Mouse (Mus musculus): ENCODE data around the gene Mansc1. TPM values are rescaled to one million over a fixed set of nuclear protein-coding genes. Genes with fewer than 3 reads are reported as not detected.
A peak's percentile ranks its signal among the peaks of the same experiment; 100 is the strongest.

Mansc1 gene
- polyA plus RNA-seq, 1 experiment from 2014 or later = 0.72 TPM

- no peak overlapping the region for H3K4me2 ChIP-seq (ENCODE audit: low read depth)
- H3K36me3 ChIP-seq (ENCODE audit: control insufficient read depth, insufficient read depth, low read length) = no peaks in the 10 kb centered on the region
- H3K27me3 ChIP-seq (ENCODE audit: control insufficient read depth, insufficient read depth, low read length) = no peaks in the 10 kb centered on the region
- no peak for ATAC-seq (ENCODE audit: insufficient read depth, low FRiP score, low TSS enrichment)
- H3K4me1 ChIP-seq (ENCODE audit: control insufficient read depth, insufficient read depth, low read length) = no peaks in the 10 kb centered on the region
- no peak overlapping the region for H3K27ac ChIP-seq (ENCODE audit: low read depth, low read length)
- no peak overlapping the region for H3K9ac ChIP-seq (ENCODE audit: low read length)
- WGBS = 89% methylated on average over 9 of the region's 9 CpGs
- H3K4me3 ChIP-seq (ENCODE audit: low read depth, low read length) = no peak overlapping the region
- no peaks in the 10 kb centered on the region for H3K9me3 ChIP-seq (ENCODE audit: control insufficient read depth, low read length)
- DNase-seq (ENCODE audit: low spot score) = no peak
Measured at GRCm38 (mm10) chr6:134665817-134666216, 33.5 kb upstream of the Mansc1 start.

DNA sequence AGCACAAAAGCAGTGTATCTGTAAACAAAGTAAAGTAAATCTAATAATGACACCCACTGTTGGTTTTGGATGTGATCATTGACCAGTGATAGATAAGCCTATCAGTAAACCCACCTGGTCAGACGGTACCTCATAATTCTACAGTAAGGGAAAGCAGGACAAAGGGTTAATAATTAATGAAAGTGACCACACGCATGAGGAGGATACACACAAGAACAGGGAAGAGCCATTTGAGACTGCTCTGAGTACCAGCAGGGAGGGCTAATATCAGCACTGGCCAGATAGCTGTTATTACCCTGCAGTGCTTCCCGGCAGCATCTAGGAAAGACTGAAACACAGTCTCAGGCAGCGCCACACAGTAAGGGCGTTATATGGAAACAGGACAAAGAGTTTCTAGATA, 32.3 kb upstream of the Mansc1 start:
- H3K9ac ChIP-seq (ENCODE audit: low read length) = no peak overlapping the region
- no peaks in the 10 kb centered on the region for H3K9me3 ChIP-seq (ENCODE audit: control insufficient read depth, low read length)
- H3K27ac ChIP-seq (ENCODE audit: low read depth, low read length) = no peak overlapping the region
- no peak for ATAC-seq (ENCODE audit: insufficient read depth, low FRiP score, low TSS enrichment)
- WGBS = 78% methylated on average over 5 of the region's 5 CpGs
- no peak for DNase-seq (ENCODE audit: low spot score)
- no peak overlapping the region for H3K4me3 ChIP-seq (ENCODE audit: low read depth, low read length)
- H3K4me1 ChIP-seq (ENCODE audit: control insufficient read depth, insufficient read depth, low read length) = no peaks in the 10 kb centered on the region
- H3K36me3 ChIP-seq (ENCODE audit: control insufficient read depth, insufficient read depth, low read length) = no peaks in the 10 kb centered on the region
- no peaks in the 10 kb centered on the region for H3K27me3 ChIP-seq (ENCODE audit: control insufficient read depth, insufficient read depth, low read length)
- H3K4me2 ChIP-seq (ENCODE audit: low read depth) = no peak overlapping the region

GRCm38 (mm10) chr6:134660714-134661406, 28.6 kb upstream of the Mansc1 start:
- no peaks in the 10 kb centered on the region for H3K36me3 ChIP-seq (ENCODE audit: control insufficient read depth, insufficient read depth, low read length)
- H3K27me3 ChIP-seq (ENCODE audit: control insufficient read depth, insufficient read depth, low read length) = no peaks in the 10 kb centered on the region
- no peak overlapping the region for H3K4me3 ChIP-seq (ENCODE audit: low read depth, low read length)
- no peak overlapping the region for H3K4me2 ChIP-seq (ENCODE audit: low read depth)
- no peak for ATAC-seq (ENCODE audit: insufficient read depth, low FRiP score, low TSS enrichment)
- WGBS = 85% methylated on average over 8 of the region's 8 CpGs
- no peak overlapping the region for H3K9ac ChIP-seq (ENCODE audit: low read length)
- no peaks in the 10 kb centered on the region for H3K4me1 ChIP-seq (ENCODE audit: control insufficient read depth, insufficient read depth, low read length)
- H3K9me3 ChIP-seq (ENCODE audit: control insufficient read depth, low read length) = no peaks in the 10 kb centered on the region
- no peak overlapping the region for H3K27ac ChIP-seq (ENCODE audit: low read depth, low read length)
- no peak for DNase-seq (ENCODE audit: low spot score)

DNA sequence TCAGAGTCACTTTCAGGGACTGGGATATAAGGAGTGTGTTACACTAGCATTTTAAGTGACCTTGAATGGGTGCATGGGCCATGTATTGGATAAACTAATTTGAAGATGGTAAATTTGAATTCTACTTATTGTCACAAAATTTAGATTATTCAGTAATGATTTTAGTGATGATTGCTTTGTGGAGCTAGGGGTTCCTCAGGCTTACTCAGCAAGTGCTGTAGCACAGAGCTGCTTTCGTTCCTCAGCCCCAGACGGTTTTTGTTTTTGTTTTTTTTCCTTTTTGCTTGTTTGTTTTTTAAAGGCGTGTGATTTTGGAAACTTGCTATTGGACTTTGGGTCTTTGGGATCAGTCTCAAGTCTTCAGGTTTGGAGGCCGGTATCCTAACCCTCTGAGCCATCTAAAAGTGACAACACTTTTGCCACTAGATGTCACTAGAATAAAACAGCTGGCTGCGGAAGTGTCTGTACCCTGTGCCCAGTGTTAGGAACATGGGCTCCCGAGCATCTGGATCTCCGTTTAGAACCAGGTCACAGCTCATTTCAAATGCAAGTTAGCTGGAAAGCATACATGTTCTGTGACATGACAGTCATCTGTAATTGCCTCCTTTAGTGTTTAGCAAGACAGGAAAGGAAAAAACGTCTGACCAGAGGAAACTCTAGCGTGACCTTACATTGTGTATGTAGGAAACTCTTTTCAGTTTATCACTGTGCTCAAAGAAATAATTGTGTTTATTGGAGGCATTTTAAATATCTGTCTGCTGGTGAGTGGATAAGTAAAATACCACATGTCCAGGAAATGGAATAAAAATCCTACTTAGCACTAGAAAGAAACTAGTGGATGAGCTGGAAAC, 27.0 kb upstream of the Mansc1 start:
- Histone ChIP-seq H3K9ac (ENCODE audit: low read length) (no peak overlapping the region), H3K27me3 (ENCODE audit: control insufficient read depth, insufficient read depth, low read length) (no peaks in the 10 kb centered on the region), H3K9me3 (ENCODE audit: control insufficient read depth, low read length) (no peaks in the 10 kb centered on the region), H3K4me1 (ENCODE audit: control insufficient read depth, insufficient read depth, low read length) (no peaks in the 10 kb centered on the region), H3K27ac (ENCODE audit: low read depth, low read length) (no peak overlapping the region), H3K4me2 (ENCODE audit: low read depth) (no peak overlapping the region), H3K36me3 (ENCODE audit: control insufficient read depth, insufficient read depth, low read length) (no peaks in the 10 kb centered on the region), H3K4me3 (ENCODE audit: low read depth, low read length) (no peak overlapping the region)
- 22% methylated on average over 9 of the region's 9 CpGs for WGBS
- DNase-seq (ENCODE audit: low spot score) (peak; percentile 36), ATAC-seq (ENCODE audit: insufficient read depth, low FRiP score, low TSS enrichment) (peak; percentile 74; the same call in 1 of the 2 replicates)

DNA sequence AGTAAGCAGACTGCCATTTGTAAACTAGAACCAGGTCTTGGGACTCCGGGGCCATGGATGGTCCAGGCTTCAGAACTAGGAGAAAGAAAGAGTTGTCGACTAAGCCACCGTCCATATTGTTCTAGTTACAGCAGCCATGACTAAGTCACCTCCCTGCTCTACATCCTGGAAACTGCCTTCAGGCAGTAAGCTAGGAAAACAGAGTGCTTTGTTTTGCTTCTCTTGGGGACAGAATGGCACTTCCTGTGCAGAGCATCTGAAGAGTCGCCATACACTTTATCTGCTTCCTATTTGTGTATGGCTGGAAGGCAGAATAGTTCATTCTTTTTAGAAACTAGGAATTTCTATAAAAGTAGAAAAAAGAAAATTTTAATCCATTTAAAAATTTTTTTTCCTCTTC, 24.2 kb upstream of the Mansc1 start:
- H3K4me2 ChIP-seq (ENCODE audit: low read depth) = no peak overlapping the region
- ATAC-seq (ENCODE audit: insufficient read depth, low FRiP score, low TSS enrichment) (no peak), DNase-seq (ENCODE audit: low spot score) (no peak)
- no peak overlapping the region for H3K4me3 ChIP-seq (ENCODE audit: low read depth, low read length)
- H3K9ac ChIP-seq (ENCODE audit: low read length) = no peak overlapping the region
- no peak overlapping the region for H3K27ac ChIP-seq (ENCODE audit: low read depth, low read length)
- H3K9me3 ChIP-seq (ENCODE audit: control insufficient read depth, low read length) = no peaks in the 10 kb centered on the region
- H3K36me3 ChIP-seq (ENCODE audit: control insufficient read depth, insufficient read depth, low read length) = no peaks in the 10 kb centered on the region
- no peaks in the 10 kb centered on the region for H3K4me1 ChIP-seq (ENCODE audit: control insufficient read depth, insufficient read depth, low read length)
- H3K27me3 ChIP-seq (ENCODE audit: control insufficient read depth, insufficient read depth, low read length) = no peaks in the 10 kb centered on the region
- 87% methylated on average over 4 of the region's 4 CpGs for WGBS

- WGBS = 63% methylated on average over 5 of the region's 5 CpGs
- Histone ChIP-seq H3K4me1 (ENCODE audit: control insufficient read depth, insufficient read depth, low read length) (0 out of 2 replicates have a peak, but pooled peaks cover 4% of the 10 kb centered on the region), H3K27me3 (ENCODE audit: control insufficient read depth, insufficient read depth, low read length) (no peaks in the 10 kb centered on the region), H3K9ac (ENCODE audit: low read length) (no peak overlapping the region; the same call in 1 of the 2 replicates), H3K27ac (ENCODE audit: low read depth, low read length) (no peak overlapping the region), H3K4me3 (ENCODE audit: low read depth, low read length) (no peak overlapping the region), H3K4me2 (ENCODE audit: low read depth) (no peak overlapping the region), H3K9me3 (ENCODE audit: control insufficient read depth, low read length) (no peaks in the 10 kb centered on the region), H3K36me3 (ENCODE audit: control insufficient read depth, insufficient read depth, low read length) (no peaks in the 10 kb centered on the region)
- DNase-seq (ENCODE audit: low spot score) (no peak), ATAC-seq (ENCODE audit: insufficient read depth, low FRiP score, low TSS enrichment) (no peak)
Measured at GRCm38 (mm10) chr6:134648356-134648755, 16.1 kb upstream of the Mansc1 start.

DNA sequence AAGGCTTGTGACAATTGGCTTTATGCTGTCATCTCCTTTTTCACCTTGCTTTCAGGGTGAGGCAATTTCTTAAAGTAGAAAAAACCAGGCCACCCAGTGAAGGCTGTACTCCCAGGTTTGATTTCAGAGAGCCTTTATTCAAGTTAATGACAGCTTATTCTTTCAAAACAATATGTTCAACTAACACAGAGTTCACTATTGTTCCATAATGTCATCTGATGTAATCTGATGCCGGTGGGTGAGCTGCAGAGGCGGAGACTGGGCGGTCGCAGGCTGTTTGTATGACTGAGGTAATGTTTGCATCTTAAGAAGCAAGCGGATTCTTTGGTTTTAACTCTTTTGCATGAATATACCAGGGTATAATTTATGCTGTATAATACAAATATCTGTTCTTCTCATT, 15.3 kb upstream of the Mansc1 start:
- peak; percentile 26 for DNase-seq (ENCODE audit: low spot score)
- 22% methylated on average over 5 of the region's 5 CpGs for WGBS
- no peak overlapping the region for H3K9ac ChIP-seq (ENCODE audit: low read length)
- H3K4me2 ChIP-seq (ENCODE audit: low read depth) = no peak overlapping the region
- no peak overlapping the region for H3K4me3 ChIP-seq (ENCODE audit: low read depth, low read length)
- H3K4me1 ChIP-seq (ENCODE audit: control insufficient read depth, insufficient read depth, low read length) = 0 out of 2 replicates have a peak, but pooled peaks cover 4% of the 10 kb centered on the region
- no peak overlapping the region for H3K27ac ChIP-seq (ENCODE audit: low read depth, low read length)
- no peaks in the 10 kb centered on the region for H3K36me3 ChIP-seq (ENCODE audit: control insufficient read depth, insufficient read depth, low read length)
- no peaks in the 10 kb centered on the region for H3K9me3 ChIP-seq (ENCODE audit: control insufficient read depth, low read length)
- no peak for ATAC-seq (ENCODE audit: insufficient read depth, low FRiP score, low TSS enrichment)
- H3K27me3 ChIP-seq (ENCODE audit: control insufficient read depth, insufficient read depth, low read length) = no peaks in the 10 kb centered on the region

DNA sequence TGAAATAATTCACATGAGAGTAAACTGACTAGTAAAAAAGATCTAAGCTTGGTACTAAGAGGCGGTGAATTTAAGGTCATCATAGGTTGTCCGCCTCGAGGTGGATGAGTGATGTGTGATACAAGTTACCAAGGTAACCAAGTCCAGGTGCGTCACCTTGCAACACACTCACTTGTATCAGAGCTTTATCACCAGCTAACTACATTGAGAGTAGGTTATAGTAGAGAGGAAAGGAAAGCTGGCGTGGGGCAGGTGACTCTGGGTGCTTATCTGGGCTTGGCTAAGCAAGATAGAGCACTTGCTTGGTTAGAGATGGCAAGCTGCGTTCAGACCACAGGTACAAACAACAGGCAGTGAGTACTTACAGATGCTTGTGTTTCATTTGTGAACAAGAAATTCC, 14.5 kb upstream of the Mansc1 start:
- no peak overlapping the region for H3K27ac ChIP-seq (ENCODE audit: low read depth, low read length)
- H3K9me3 ChIP-seq (ENCODE audit: control insufficient read depth, low read length) = no peaks in the 10 kb centered on the region
- no peaks in the 10 kb centered on the region for H3K27me3 ChIP-seq (ENCODE audit: control insufficient read depth, insufficient read depth, low read length)
- WGBS = 95% methylated on average over 6 of the region's 6 CpGs
- H3K36me3 ChIP-seq (ENCODE audit: control insufficient read depth, insufficient read depth, low read length) = no peaks in the 10 kb centered on the region
- no peak for DNase-seq (ENCODE audit: low spot score)
- no peak overlapping the region for H3K9ac ChIP-seq (ENCODE audit: low read length)
- 0 out of 2 replicates have a peak, but pooled peaks cover 4% of the 10 kb centered on the region for H3K4me1 ChIP-seq (ENCODE audit: control insufficient read depth, insufficient read depth, low read length)
- H3K4me2 ChIP-seq (ENCODE audit: low read depth) = no peak overlapping the region
- H3K4me3 ChIP-seq (ENCODE audit: low read depth, low read length) = no peak overlapping the region
- ATAC-seq (ENCODE audit: insufficient read depth, low FRiP score, low TSS enrichment) = no peak

Measured in neural tube, embryonic 11.5 days (tissue).